Mouse (Mus musculus): ENCODE measurements around the gene Aurkb.

Gene Aurkb

GRCm38 (mm10) chr11:69064259-69065133, 19.0 kb downstream of the Aurkb start:
- no peak for DNase-seq (ENCODE audit: low read depth, low spot score)

- DNase-seq (ENCODE audit: low read depth, low spot score) = no peak
Observed at GRCm38 (mm10) chr11:69065394-69065925, 20.0 kb downstream of the Aurkb start.

DNA sequence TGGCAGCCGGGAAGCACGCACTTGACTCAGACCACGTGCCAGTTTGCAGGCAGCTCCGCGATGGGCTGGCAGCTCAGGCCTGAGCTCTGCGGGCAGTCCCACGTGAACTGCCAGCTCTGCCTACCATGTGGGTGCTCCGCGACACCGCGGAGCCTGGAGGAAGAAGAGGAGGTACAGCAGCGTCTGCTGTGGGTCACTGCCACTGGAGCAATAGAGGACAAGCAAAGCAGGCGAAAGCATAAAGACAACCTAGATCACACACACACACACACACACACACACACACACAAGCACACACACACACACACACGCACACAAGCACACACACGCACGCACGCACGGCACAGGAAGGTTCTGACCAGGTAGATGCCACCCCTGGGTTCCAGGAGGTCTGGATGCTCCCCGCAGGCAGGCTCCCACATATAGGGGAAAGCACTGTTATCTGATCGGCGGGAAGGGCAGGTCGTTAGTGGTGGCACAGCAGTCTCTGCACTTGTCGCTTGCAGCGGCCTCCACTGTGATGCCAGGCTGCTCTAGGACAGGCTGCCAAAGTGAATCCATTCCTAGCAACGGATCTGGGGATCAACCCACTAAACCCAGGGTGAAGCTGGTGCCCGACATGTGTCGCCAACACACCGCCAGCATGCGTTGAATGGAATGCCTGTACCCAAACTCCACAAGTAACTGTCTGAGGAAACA, 20.9 kb downstream of the Aurkb start:
- DNase-seq (ENCODE audit: low read depth, low spot score) = no peak

DNA sequence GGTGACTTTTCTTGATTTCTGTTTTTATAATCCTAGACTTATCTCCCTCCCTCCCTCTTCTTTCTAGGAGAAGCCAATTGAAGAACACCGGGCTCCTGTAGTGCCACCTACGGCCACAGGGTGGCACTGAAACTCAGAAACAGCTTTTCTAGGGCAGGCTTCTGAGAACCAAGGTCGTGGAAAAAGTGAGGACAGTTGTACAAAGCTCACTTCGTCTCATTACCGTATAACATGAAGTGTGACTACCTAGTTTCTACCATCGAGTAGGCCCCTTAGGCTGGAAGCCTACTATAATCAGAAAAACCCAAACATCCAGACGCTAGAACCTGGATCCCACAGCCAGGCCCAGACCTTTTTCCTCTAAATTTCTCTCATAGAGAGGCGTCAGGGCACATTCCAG, 21.5 kb downstream of the Aurkb start:
- peak; percentile 97 for DNase-seq (ENCODE audit: low read depth, low spot score)

DNA sequence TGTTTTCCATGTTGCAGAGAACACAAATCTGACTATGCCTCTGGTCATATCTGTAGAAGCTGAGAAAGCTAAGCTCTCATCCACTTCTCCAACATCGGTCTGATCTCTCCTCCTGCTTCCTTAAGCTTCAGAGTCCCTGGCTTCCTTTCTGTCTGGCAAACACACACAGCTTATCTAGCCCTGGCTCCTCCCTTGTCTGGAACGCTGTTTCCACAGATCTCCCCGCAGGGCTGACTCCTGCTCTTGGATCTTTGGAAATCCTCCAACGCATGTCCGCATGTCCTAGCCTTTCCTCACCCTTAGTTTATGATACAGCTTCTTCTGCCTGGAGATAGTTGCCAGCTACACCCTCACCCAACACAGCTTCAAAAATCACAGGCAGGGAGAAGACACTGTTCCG, 22.2 kb downstream of the Aurkb start:
- DNase-seq (ENCODE audit: low read depth, low spot score) = peak; percentile 88

- no peak for DNase-seq (ENCODE audit: low read depth, low spot score)
Observed at GRCm38 (mm10) chr11:69070093-69070492, 24.6 kb downstream of the Aurkb start.

DNA sequence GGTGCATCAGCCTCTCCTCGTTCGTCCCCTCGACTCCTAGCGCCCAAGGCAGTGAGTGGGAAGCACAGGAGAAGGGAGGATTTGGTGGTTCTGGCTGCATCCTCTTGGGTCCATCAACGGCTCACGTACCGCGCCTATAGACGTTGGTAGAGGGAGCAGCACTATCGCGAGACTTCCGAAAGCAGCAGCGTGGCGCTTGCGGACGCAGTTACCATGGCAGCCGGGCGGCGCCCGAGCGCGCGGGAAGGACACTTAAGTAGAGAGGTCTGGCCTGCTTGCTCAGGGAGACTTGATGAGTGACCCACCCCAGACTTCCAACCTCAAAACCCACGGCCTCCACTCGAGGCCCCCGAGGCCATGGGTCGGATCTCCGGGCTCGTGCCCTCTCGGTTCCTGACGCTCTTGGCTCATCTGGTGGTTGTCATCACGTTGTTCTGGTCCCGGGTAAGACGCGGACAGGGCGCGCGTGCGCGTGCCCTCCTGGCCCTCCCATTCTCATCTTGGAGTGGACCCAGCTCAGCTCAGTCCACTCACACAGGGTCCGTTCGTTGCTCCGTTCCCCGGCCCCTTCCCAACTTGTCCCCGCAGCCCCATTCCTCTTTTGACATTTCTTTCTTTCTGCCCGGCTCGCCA, 25.3 kb downstream of the Aurkb start, which contains the start of gene Tmem107:
TSS of gene Tmem107 (plus strand) at position 217 of the 633 bp plus-strand sequence.
- DNase-seq (ENCODE audit: low read depth, low spot score) = peak; percentile 96

GRCm38 (mm10) chr11:69071262-69071661, 25.8 kb downstream of the Aurkb start:
- peak; percentile 73 for DNase-seq (ENCODE audit: low read depth, low spot score)

DNA sequence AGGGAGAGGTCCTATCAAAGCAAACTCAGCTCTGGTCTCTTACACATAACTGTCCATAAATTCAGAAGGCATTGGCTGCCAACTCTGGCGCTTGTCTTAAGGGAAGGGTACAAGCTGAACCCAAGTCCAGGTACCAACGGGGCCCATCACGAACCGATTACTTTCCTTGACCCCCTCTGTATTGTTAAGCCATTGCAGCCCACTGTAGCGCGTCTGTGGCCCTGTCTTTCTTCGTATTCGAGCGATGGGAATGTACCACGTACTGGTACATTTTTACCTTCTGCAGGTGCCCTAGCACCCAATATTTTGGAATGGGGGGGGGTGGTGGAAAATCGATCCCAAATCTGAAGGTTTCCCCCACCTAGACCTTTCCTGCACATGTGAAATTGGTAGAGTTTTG, 26.8 kb downstream of the Aurkb start:
- no peak for DNase-seq (ENCODE audit: low read depth, low spot score)

DNA sequence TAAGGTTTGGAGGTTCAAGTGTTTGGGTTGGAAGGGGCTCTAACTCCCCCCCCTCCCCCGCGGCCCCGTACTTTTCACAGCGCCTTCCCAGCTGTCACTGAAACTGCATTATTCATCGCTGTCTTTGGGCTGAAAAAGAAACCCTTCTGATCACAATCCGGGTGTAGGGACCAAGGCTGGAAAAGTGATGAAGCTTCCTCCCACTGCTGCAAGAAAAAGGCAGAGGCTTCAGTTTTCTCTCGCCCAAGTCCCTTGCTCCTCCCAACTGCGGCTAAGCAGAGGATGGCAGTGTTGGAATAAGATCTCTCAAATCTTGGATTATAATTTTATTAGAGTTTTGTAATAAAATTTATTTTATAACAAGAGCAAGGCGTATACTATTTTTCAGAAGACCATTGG, 27.2 kb downstream of the Aurkb start:
- no peak for DNase-seq (ENCODE audit: low read depth, low spot score)

GRCm38 (mm10) chr11:69073065-69073888, 27.8 kb downstream of the Aurkb start:
- peak; percentile 98 for DNase-seq (ENCODE audit: low read depth, low spot score)

- DNase-seq (ENCODE audit: low read depth, low spot score) = peak; percentile 57
Observed at GRCm38 (mm10) chr11:69073951-69074775, 28.7 kb downstream of the Aurkb start.

GRCm38 (mm10) chr11:69074776-69075069, 29.3 kb downstream of the Aurkb start:
- no peak for DNase-seq (ENCODE audit: low read depth, low spot score)

GRCm38 (mm10) chr11:69075764-69076479, 30.5 kb downstream of the Aurkb start:
- DNase-seq (ENCODE audit: low read depth, low spot score) = peak; percentile 55

DNA sequence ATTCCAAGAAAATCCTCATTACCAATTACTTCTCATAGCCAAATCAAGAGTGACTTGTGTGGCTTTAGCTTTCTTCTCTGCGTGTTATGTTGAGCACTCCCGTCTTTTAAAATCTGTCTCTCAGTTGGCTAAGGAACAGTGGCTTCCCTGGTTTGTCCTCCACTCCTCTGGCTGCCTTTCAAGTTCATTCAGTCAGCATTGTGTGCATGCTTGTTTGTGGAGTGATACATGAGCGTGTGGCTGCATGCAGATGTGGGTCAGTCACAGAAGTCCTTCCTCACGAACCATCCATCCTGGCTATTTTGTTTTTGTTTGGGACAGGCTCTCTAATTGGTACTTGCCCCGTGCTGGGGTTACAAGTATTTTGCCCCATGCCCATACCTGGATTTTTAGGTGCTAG, 31.1 kb downstream of the Aurkb start:
- no peak for DNase-seq (ENCODE audit: low read depth, low spot score)

GRCm38 (mm10) chr11:69077316-69077715, 31.9 kb downstream of the Aurkb start:
- DNase-seq (ENCODE audit: low read depth, low spot score) = no peak

- no peak for DNase-seq (ENCODE audit: low read depth, low spot score)
Observed at GRCm38 (mm10) chr11:69078041-69078440, 32.6 kb downstream of the Aurkb start.

- peak; percentile 96 for DNase-seq (ENCODE audit: low read depth, low spot score)
Observed at GRCm38 (mm10) chr11:69078805-69079438, 33.5 kb downstream of the Aurkb start.

- DNase-seq (ENCODE audit: low read depth, low spot score) = no peak
Observed at GRCm38 (mm10) chr11:69080102-69080854, 34.8 kb downstream of the Aurkb start.
